In the genomic region with DNA sequence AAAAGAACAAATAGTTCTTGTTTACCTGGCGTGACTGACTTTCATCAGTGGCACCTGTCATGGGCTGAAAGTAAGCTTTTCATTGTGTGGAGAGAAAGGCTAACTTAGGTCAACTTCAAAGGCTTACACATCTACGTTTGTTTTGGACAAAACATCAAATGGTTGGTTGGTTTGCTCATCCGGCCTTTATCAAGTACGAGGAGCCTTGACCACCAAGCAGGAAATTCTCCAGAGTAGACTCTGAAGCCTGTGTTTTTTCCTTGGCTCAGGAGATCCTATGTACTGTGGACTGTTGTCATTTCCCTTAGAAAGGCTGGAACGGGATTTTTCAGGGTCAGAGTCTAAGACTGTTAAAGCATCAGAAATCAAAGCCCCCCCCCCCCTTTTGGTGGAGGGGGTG, we compare ENCODE assay signal across 19 mouse cellular contexts.
A peak's percentile ranks its signal among the peaks of the same experiment; 100 is the strongest.
DNase-seq lines count a peak whose midpoint lies in the region; ATAC-seq and TF ChIP-seq lines count a peak whose summit lies in the region.
"Had no signal": no experiment of that assay in that cellular context is flagged by ENCODE, and none has a peak within 500 bp of the region (broad histone marks: within the 10 kb centered on the region; RNA-seq: fewer than 3 reads in every experiment).

No protein-coding gene starts in this region.

- intact Hi-C loops in heart, adult 2 months (cut with DNase I): loop anchor here (10.0 kb wide), 1 partner anchor 162 kb away; no protein-coding TSS in a partner anchor

- H3K4me1 ChIP-seq in heart, embryonic 12.5 days (replicated peaks): peaks cover 9% of the 10 kb centered on the region; the same call in 1 of the 2 replicates
- H3K4me1 ChIP-seq in heart, adult 2 months (ENCODE audit: control insufficient read depth, insufficient read depth, low read length): peaks cover 4% of the 10 kb centered on the region
- H3K4me1 ChIP-seq in liver, embryonic 13.5 days (replicated peaks): no peaks in the 10 kb centered on the region
- no peaks in the 10 kb centered on the region; the same call in 1 of the 2 replicates for H3K4me1 ChIP-seq in liver, embryonic 12.5 days
- H3K4me1 ChIP-seq in cortical plate, adult 2 months (ENCODE audit: control insufficient read depth, insufficient read depth, low read length): peaks cover 1% of the 10 kb centered on the region; the same call in 1 of the 2 replicates
- H3K4me1 ChIP-seq: embryonic facial prominence, embryonic 13.5 days; forebrain, embryonic 12.5 days; hindbrain, embryonic 12.5 days had no signal

- no peaks in the 10 kb centered on the region for H3K36me3 ChIP-seq in heart, embryonic 12.5 days
- H3K36me3 ChIP-seq in heart, adult 2 months (ENCODE audit: control insufficient read depth, insufficient read depth, low read length): no peaks in the 10 kb centered on the region
- H3K36me3 ChIP-seq in liver, embryonic 13.5 days: no peaks in the 10 kb centered on the region
- no peaks in the 10 kb centered on the region for H3K36me3 ChIP-seq in liver, embryonic 12.5 days
- H3K36me3 ChIP-seq: embryonic facial prominence, embryonic 13.5 days; forebrain, embryonic 12.5 days; hindbrain, embryonic 12.5 days had no signal

- no peak overlapping the region for H3K4me3 ChIP-seq in heart, embryonic 12.5 days
- H3K4me3 ChIP-seq in heart, adult 2 months: no peak overlapping the region
- H3K4me3 ChIP-seq in liver, embryonic 13.5 days (replicated peaks): no peak overlapping the region
- no peak overlapping the region for H3K4me3 ChIP-seq in liver, embryonic 12.5 days
- H3K4me3 ChIP-seq in cortical plate, adult 2 months (ENCODE audit: insufficient read depth, low read length): no peak overlapping the region
- H3K4me3 ChIP-seq: embryonic facial prominence, embryonic 13.5 days; forebrain, embryonic 12.5 days; hindbrain, embryonic 12.5 days had no signal

- peak; percentile 53; the same call in 1 of the 2 replicates for ATAC-seq in heart, embryonic 12.5 days (ENCODE audit: insufficient number of reproducible peaks, low FRiP score)
- ATAC-seq in liver, embryonic 13.5 days (ENCODE audit: low read depth): 0 out of 2 replicates have a peak, but pooled peaks have one; percentile 36
- no peak for ATAC-seq in liver, embryonic 12.5 days
- ATAC-seq: forebrain, embryonic 16.5 days; hindbrain, embryonic 16.5 days; inflammation-experienced regulatory T-cells, adult 6 months had no signal

- H3K9ac ChIP-seq in heart, embryonic 12.5 days: no peak overlapping the region
- H3K9ac ChIP-seq in heart, adult 2 months (ENCODE audit: low read depth, low read length): no peak overlapping the region
- H3K9ac ChIP-seq in liver, embryonic 13.5 days: no peak overlapping the region
- H3K9ac ChIP-seq in liver, embryonic 12.5 days: no peak overlapping the region
- H3K9ac ChIP-seq: embryonic facial prominence, embryonic 13.5 days; forebrain, embryonic 12.5 days; hindbrain, embryonic 12.5 days had no signal

- no peaks in the 10 kb centered on the region for H3K27me3 ChIP-seq in heart, embryonic 12.5 days (replicated peaks)
- no peaks in the 10 kb centered on the region for H3K27me3 ChIP-seq in heart, adult 2 months (ENCODE audit: control insufficient read depth, insufficient read depth, low read length)
- H3K27me3 ChIP-seq in liver, embryonic 13.5 days: no peaks in the 10 kb centered on the region
- no peaks in the 10 kb centered on the region for H3K27me3 ChIP-seq in liver, embryonic 12.5 days (replicated peaks)
- H3K27me3 ChIP-seq: embryonic facial prominence, embryonic 13.5 days; forebrain, embryonic 12.5 days; hindbrain, embryonic 12.5 days had no signal

- H3K79me2 ChIP-seq in heart, adult 2 months (replicated peaks; ENCODE audit: control insufficient read depth, insufficient read depth, low read length): no peaks in the 10 kb centered on the region

- TF ChIP-seq EP300 in heart, adult 2 months (IDR thresholded peaks at IDR 0.05; ENCODE audit: insufficient read depth, low read depth, low read length): no peak

- WGBS in heart, embryonic 12.5 days: 52% methylated on average over 5 of the region's 5 CpGs
- 43% methylated on average over 5 of the region's 5 CpGs for WGBS in heart, adult 2 months
- WGBS in liver, embryonic 13.5 days (ENCODE audit: insufficient replicate concordance): 38% methylated on average over 5 of the region's 5 CpGs
- 45% methylated on average over 5 of the region's 5 CpGs for WGBS in liver, embryonic 12.5 days (ENCODE audit: insufficient replicate concordance)

- no peak for TF ChIP-seq POLR2A in heart, adult 2 months (IDR thresholded peaks at IDR 0.05; ENCODE audit: insufficient read depth, low read depth, low read length)
- no peak for TF ChIP-seq POLR2A in cortical plate, adult 2 months (IDR thresholded peaks at IDR 0.05; ENCODE audit: extremely low read depth, insufficient read depth, low read length)

- peak; percentile 47 for DNase-seq in adrenal gland, adult 2 months
- no peak for DNase-seq in adrenal gland, postnatal 4 days (ENCODE audit: low spot score in 2 of 2)
- no peak for DNase-seq in heart, adult 2 months
- DNase-seq in liver, embryonic 13.5 days: no peak
- DNase-seq: cerebellum, adult 11-12 months; cerebellum, adult 9-10 months; cerebellum, postnatal 25 days; gastrocnemius, postnatal 10 days; heart, postnatal 10 days; heart, postnatal 4 days had no signal

- no peak overlapping the region for H3K27ac ChIP-seq in heart, embryonic 12.5 days (ENCODE audit: poor library complexity, severe bottlenecking)
- H3K27ac ChIP-seq in heart, adult 2 months: no peak overlapping the region
- H3K27ac ChIP-seq in liver, embryonic 13.5 days: no peak overlapping the region
- H3K27ac ChIP-seq in liver, embryonic 12.5 days: no peak overlapping the region
- H3K27ac ChIP-seq in cortical plate, adult 2 months (ENCODE audit: insufficient read depth, low read length): peak overlapping the region; percentile 90; the same call in 1 of the 2 replicates
- H3K27ac ChIP-seq: embryonic facial prominence, embryonic 13.5 days; forebrain, embryonic 12.5 days; hindbrain, embryonic 12.5 days had no signal

- no peak overlapping the region for H3K4me2 ChIP-seq in heart, embryonic 12.5 days
- no peak overlapping the region for H3K4me2 ChIP-seq in liver, embryonic 13.5 days
- H3K4me2 ChIP-seq in liver, embryonic 12.5 days: no peak overlapping the region
- H3K4me2 ChIP-seq: embryonic facial prominence, embryonic 13.5 days; forebrain, embryonic 12.5 days; hindbrain, embryonic 12.5 days had no signal

- no peaks in the 10 kb centered on the region for H3K9me3 ChIP-seq in heart, embryonic 12.5 days (replicated peaks)
- H3K9me3 ChIP-seq in liver, embryonic 13.5 days (replicated peaks): no peaks in the 10 kb centered on the region
- no peaks in the 10 kb centered on the region for H3K9me3 ChIP-seq in liver, embryonic 12.5 days (replicated peaks)
- H3K9me3 ChIP-seq: embryonic facial prominence, embryonic 13.5 days; forebrain, embryonic 12.5 days; hindbrain, embryonic 12.5 days had no signal

- TF ChIP-seq CTCF in heart, adult 2 months (IDR thresholded peaks at IDR 0.05): no peak
- TF ChIP-seq CTCF in cortical plate, adult 2 months (IDR thresholded peaks at IDR 0.05; ENCODE audit: extremely low read depth, insufficient read depth, low read length): no peak
